ENCODE assay signal across 23 mouse cellular contexts in genomic region chr10:118711529-118711928, GRCm38 (mm10).
A peak's percentile ranks its signal among the peaks of the same experiment; 100 is the strongest.
DNase-seq lines count a peak whose midpoint lies in the region; ATAC-seq lines count a peak whose summit lies in the region.
"Had no signal": no experiment of that assay in that cellular context is flagged by ENCODE, and none has a peak within 500 bp of the region (broad histone marks: within the 10 kb centered on the region; RNA-seq: fewer than 3 reads in every experiment).

No protein-coding gene starts in this region.

- no peak overlapping the region for H3K9ac ChIP-seq in forebrain, embryonic 11.5 days (ENCODE audit: low read length)
- H3K9ac ChIP-seq in heart, embryonic 13.5 days = no peak overlapping the region
- no peak overlapping the region for H3K9ac ChIP-seq in heart, embryonic 12.5 days
- H3K9ac ChIP-seq in kidney, embryonic 16.5 days (replicated peaks; ENCODE audit: low read length) = 0 out of 2 replicates have a peak overlapping the region, but pooled peaks have one; percentile 27
- H3K9ac ChIP-seq in midbrain, embryonic 13.5 days (replicated peaks) = no peak overlapping the region
- no peak overlapping the region for H3K9ac ChIP-seq in midbrain, embryonic 14.5 days (replicated peaks; ENCODE audit: low read length)
- H3K9ac ChIP-seq: embryonic facial prominence, embryonic 15.5 days; liver, embryonic 12.5 days had no signal

- no peak overlapping the region for H3K4me3 ChIP-seq in forebrain, embryonic 11.5 days (ENCODE audit: low read depth, low read length)
- no peak overlapping the region for H3K4me3 ChIP-seq in forebrain, embryonic 10.5 days
- H3K4me3 ChIP-seq in heart, embryonic 13.5 days = no peak overlapping the region
- no peak overlapping the region for H3K4me3 ChIP-seq in heart, embryonic 12.5 days
- H3K4me3 ChIP-seq in kidney, embryonic 16.5 days (ENCODE audit: low read length) = no peak overlapping the region
- no peak overlapping the region for H3K4me3 ChIP-seq in midbrain, embryonic 13.5 days (replicated peaks)
- H3K4me3 ChIP-seq in midbrain, embryonic 14.5 days (replicated peaks; ENCODE audit: low read depth, low read length) = no peak overlapping the region
- H3K4me3 ChIP-seq: embryonic facial prominence, embryonic 15.5 days; hindbrain, embryonic 10.5 days; liver, embryonic 12.5 days had no signal

- H3K27me3 ChIP-seq in forebrain, embryonic 11.5 days (ENCODE audit: control insufficient read depth, insufficient read depth, low read length) = no peaks in the 10 kb centered on the region
- no peaks in the 10 kb centered on the region for H3K27me3 ChIP-seq in forebrain, embryonic 10.5 days (ENCODE audit: poor library complexity, severe bottlenecking)
- no peaks in the 10 kb centered on the region for H3K27me3 ChIP-seq in heart, embryonic 13.5 days (replicated peaks)
- H3K27me3 ChIP-seq in heart, embryonic 12.5 days (replicated peaks) = no peaks in the 10 kb centered on the region
- no peaks in the 10 kb centered on the region for H3K27me3 ChIP-seq in kidney, embryonic 16.5 days (ENCODE audit: insufficient read depth, low read length)
- no peaks in the 10 kb centered on the region for H3K27me3 ChIP-seq in midbrain, embryonic 13.5 days
- no peaks in the 10 kb centered on the region for H3K27me3 ChIP-seq in midbrain, embryonic 14.5 days (ENCODE audit: control insufficient read depth, insufficient read depth, low read length)
- H3K27me3 ChIP-seq: embryonic facial prominence, embryonic 15.5 days; liver, embryonic 12.5 days; Patski had no signal

- no peak for DNase-seq in forebrain, embryonic 11.5 days (ENCODE audit: low spot score)
- no peak for DNase-seq in forebrain, embryonic 10.5 days (ENCODE audit: extremely low spot score, low spot score)
- no peak for DNase-seq in kidney, postnatal 25 days
- no peak for DNase-seq in midbrain, embryonic 14.5 days
- DNase-seq: adrenal gland, postnatal 10 days; cerebellum, adult 11 months; cerebellum, postnatal 25 days; embryo, embryonic 11 days; kidney, postnatal 10 days; lung, adult 2 months; retina, postnatal 1 day had no signal

- H3K36me3 ChIP-seq in forebrain, embryonic 11.5 days (ENCODE audit: control insufficient read depth, insufficient read depth, low read length) = no peaks in the 10 kb centered on the region
- H3K36me3 ChIP-seq in forebrain, embryonic 10.5 days (replicated peaks) = no peaks in the 10 kb centered on the region
- H3K36me3 ChIP-seq in heart, embryonic 13.5 days = no peaks in the 10 kb centered on the region
- H3K36me3 ChIP-seq in heart, embryonic 12.5 days = no peaks in the 10 kb centered on the region
- H3K36me3 ChIP-seq in kidney, embryonic 16.5 days (ENCODE audit: insufficient read depth, low read length) = no peaks in the 10 kb centered on the region
- no peaks in the 10 kb centered on the region for H3K36me3 ChIP-seq in midbrain, embryonic 13.5 days
- H3K36me3 ChIP-seq in midbrain, embryonic 14.5 days (ENCODE audit: control insufficient read depth, insufficient read depth, low read length) = no peaks in the 10 kb centered on the region
- H3K36me3 ChIP-seq: embryonic facial prominence, embryonic 15.5 days; hindbrain, embryonic 10.5 days; liver, embryonic 12.5 days had no signal

- H3K27ac ChIP-seq in forebrain, embryonic 11.5 days (ENCODE audit: low read depth, low read length) = no peak overlapping the region
- no peak overlapping the region for H3K27ac ChIP-seq in forebrain, embryonic 10.5 days
- 0 out of 2 replicates have a peak overlapping the region, but pooled peaks have one; percentile 28 for H3K27ac ChIP-seq in heart, embryonic 13.5 days (replicated peaks)
- no peak overlapping the region for H3K27ac ChIP-seq in heart, embryonic 12.5 days (ENCODE audit: poor library complexity, severe bottlenecking)
- H3K27ac ChIP-seq in kidney, embryonic 16.5 days (ENCODE audit: low read length) = 0 out of 2 replicates have a peak overlapping the region, but pooled peaks have one; percentile 13
- no peak overlapping the region for H3K27ac ChIP-seq in midbrain, embryonic 13.5 days
- H3K27ac ChIP-seq in midbrain, embryonic 14.5 days (replicated peaks; ENCODE audit: low read depth, low read length) = no peak overlapping the region
- H3K27ac ChIP-seq: embryonic facial prominence, embryonic 15.5 days; hindbrain, embryonic 10.5 days; hindbrain, postnatal 0 days; liver, embryonic 12.5 days; stomach, postnatal 0 days had no signal

- ATAC-seq in forebrain, embryonic 11.5 days (replicated peaks; ENCODE audit: low FRiP score) = 0 out of 2 replicates have a peak, but pooled peaks have one; percentile 44
- ATAC-seq in heart, embryonic 13.5 days (ENCODE audit: extremely low read depth, insufficient number of reproducible peaks, low FRiP score, low TSS enrichment) = no peak
- ATAC-seq in heart, embryonic 12.5 days (ENCODE audit: insufficient number of reproducible peaks, low FRiP score) = no peak
- ATAC-seq in kidney, embryonic 16.5 days (ENCODE audit: low FRiP score, low TSS enrichment) = peak; percentile 24; the same call in 1 of the 2 replicates
- 0 out of 2 replicates have a peak, but pooled peaks have one; percentile 30 for ATAC-seq in midbrain, embryonic 13.5 days
- no peak for ATAC-seq in midbrain, embryonic 14.5 days (ENCODE audit: low FRiP score, low TSS enrichment)
- ATAC-seq: activated CD4-positive, CD25-positive, alpha-beta regulatory T cell, adult 4 months; hindbrain, postnatal 0 days; intestine, postnatal 0 days; liver, embryonic 12.5 days; Patski had no signal

- 38% methylated on average over 3 of the region's 3 CpGs for WGBS in forebrain, embryonic 11.5 days
- WGBS in forebrain, embryonic 10.5 days = 42% methylated on average over 3 of the region's 3 CpGs
- 60% methylated on average over 3 of the region's 3 CpGs for WGBS in heart, embryonic 13.5 days
- 70% methylated on average over 3 of the region's 3 CpGs for WGBS in heart, embryonic 12.5 days
- 58% methylated on average over 3 of the region's 3 CpGs for WGBS in kidney, embryonic 16.5 days
- WGBS in midbrain, embryonic 13.5 days = 25% methylated on average over 3 of the region's 3 CpGs
- 14% methylated on average over 3 of the region's 3 CpGs for WGBS in midbrain, embryonic 14.5 days

- H3K4me2 ChIP-seq in forebrain, embryonic 11.5 days (ENCODE audit: low read depth, low read length, severe bottlenecking) = no peak overlapping the region
- H3K4me2 ChIP-seq in heart, embryonic 13.5 days = no peak overlapping the region
- H3K4me2 ChIP-seq in heart, embryonic 12.5 days = no peak overlapping the region
- no peak overlapping the region for H3K4me2 ChIP-seq in kidney, embryonic 16.5 days (replicated peaks; ENCODE audit: low read depth, low read length)
- no peak overlapping the region for H3K4me2 ChIP-seq in midbrain, embryonic 13.5 days (replicated peaks)
- no peak overlapping the region for H3K4me2 ChIP-seq in midbrain, embryonic 14.5 days (ENCODE audit: low read length)
- H3K4me2 ChIP-seq: embryonic facial prominence, embryonic 15.5 days; liver, embryonic 12.5 days had no signal

- H3K4me1 ChIP-seq in forebrain, embryonic 11.5 days (replicated peaks; ENCODE audit: control insufficient read depth, insufficient read depth, low read length) = no peaks in the 10 kb centered on the region; the same call in 1 of the 2 replicates
- peaks cover 11% of the 10 kb centered on the region for H3K4me1 ChIP-seq in forebrain, embryonic 10.5 days
- H3K4me1 ChIP-seq in heart, embryonic 13.5 days = peaks cover 32% of the 10 kb centered on the region
- peaks cover 22% of the 10 kb centered on the region for H3K4me1 ChIP-seq in heart, embryonic 12.5 days (replicated peaks)
- peaks cover 10% of the 10 kb centered on the region; the same call in 1 of the 2 replicates for H3K4me1 ChIP-seq in kidney, embryonic 16.5 days (ENCODE audit: insufficient read depth, low read length)
- H3K4me1 ChIP-seq in midbrain, embryonic 13.5 days (replicated peaks) = peaks cover 11% of the 10 kb centered on the region; the same call in 1 of the 2 replicates
- H3K4me1 ChIP-seq in midbrain, embryonic 14.5 days (ENCODE audit: control insufficient read depth, insufficient read depth, low read length) = no peaks in the 10 kb centered on the region
- H3K4me1 ChIP-seq: embryonic facial prominence, embryonic 15.5 days had no signal

- no peaks in the 10 kb centered on the region for H3K9me3 ChIP-seq in forebrain, embryonic 11.5 days (ENCODE audit: control insufficient read depth, low read length)
- no peaks in the 10 kb centered on the region for H3K9me3 ChIP-seq in forebrain, embryonic 10.5 days
- H3K9me3 ChIP-seq in heart, embryonic 13.5 days = no peaks in the 10 kb centered on the region
- no peaks in the 10 kb centered on the region for H3K9me3 ChIP-seq in heart, embryonic 12.5 days (replicated peaks)
- H3K9me3 ChIP-seq in kidney, embryonic 16.5 days (ENCODE audit: low read length) = no peaks in the 10 kb centered on the region
- no peaks in the 10 kb centered on the region for H3K9me3 ChIP-seq in midbrain, embryonic 13.5 days
- no peaks in the 10 kb centered on the region for H3K9me3 ChIP-seq in midbrain, embryonic 14.5 days (ENCODE audit: control insufficient read depth, low read length)
- H3K9me3 ChIP-seq: embryonic facial prominence, embryonic 15.5 days; hindbrain, embryonic 10.5 days; liver, embryonic 12.5 days had no signal

Comparison
In these comparisons a context has a peak if more than half of its experiments do, and no peak if none do; other contexts are left out.
1. ATAC-seq: peak in forebrain, embryonic 11.5 days (single experiment), kidney, embryonic 16.5 days (single experiment) and midbrain, embryonic 13.5 days (single experiment); none in heart, embryonic 13.5 days (single experiment), heart, embryonic 12.5 days (single experiment) and midbrain, embryonic 14.5 days (single experiment).
2. H3K27ac ChIP-seq: peak in heart, embryonic 13.5 days (single experiment) and kidney, embryonic 16.5 days (single experiment); none in forebrain, embryonic 11.5 days (single experiment), forebrain, embryonic 10.5 days (single experiment), heart, embryonic 12.5 days (single experiment), midbrain, embryonic 13.5 days (single experiment) and midbrain, embryonic 14.5 days (single experiment).